Mouse (Mus musculus) embryo, embryonic 11.5 days (tissue): ENCODE data around the gene Gprin1.

Experiments
- DNase-seq: peaks from one replicate; pipeline ENCODE4 v3.0.0-alpha.2; 2012; ENCODE audit warnings: low read depth, low spot score

The Gprin1 gene

DNA sequence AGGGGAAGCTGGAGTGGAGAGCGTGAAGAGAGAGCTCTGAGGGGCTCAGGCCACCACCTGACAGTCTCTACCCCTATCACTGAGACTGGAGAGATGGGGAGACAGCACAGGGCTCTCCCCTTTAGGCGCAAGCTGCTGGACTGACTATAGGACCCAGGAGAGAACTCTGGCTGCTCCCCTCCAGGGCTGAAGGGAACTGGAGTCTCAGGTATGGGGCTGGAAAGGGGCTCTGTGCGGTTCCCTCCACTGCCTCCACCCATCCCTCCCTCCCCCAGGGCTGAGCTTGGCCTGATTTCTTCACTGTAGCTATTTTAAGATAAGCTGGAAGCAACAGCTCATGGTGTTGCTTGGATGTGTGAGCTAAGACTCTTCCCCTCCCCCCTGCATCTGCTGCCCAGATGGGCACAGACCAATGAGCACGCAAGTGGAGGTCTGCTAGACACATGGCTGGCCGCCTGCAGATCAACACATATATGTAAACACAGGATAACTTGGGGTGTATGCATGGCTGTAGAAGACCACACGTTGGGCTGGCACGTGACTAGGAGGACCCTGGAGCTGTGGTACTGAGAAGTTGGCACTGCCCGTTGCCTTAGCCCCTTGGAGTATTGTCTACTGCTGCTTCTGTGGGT is 10.6 kb upstream of the Gprin1 start:
- DNase-seq: no peak

DNA sequence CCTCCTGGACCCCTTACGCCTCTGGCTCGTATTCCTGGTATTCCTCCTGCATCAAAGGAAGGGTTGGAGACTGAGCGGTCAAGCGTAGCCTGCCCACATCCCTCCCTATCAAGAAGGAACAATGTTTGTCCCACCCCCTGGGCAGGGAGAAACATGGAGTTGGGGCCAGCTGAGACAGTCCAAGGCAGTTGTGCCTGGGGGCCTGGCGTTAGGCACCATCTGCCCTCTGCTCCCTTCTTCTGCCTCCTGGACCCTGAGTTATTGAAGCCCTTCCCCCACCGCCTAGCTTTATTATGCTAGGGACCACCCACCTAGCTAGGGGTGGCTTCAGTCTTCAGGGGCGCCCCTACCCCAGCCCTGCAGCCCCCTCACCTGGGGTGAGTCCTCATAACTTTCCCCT is 9.8 kb upstream of the Gprin1 start:
- DNase-seq: no peak

DNA sequence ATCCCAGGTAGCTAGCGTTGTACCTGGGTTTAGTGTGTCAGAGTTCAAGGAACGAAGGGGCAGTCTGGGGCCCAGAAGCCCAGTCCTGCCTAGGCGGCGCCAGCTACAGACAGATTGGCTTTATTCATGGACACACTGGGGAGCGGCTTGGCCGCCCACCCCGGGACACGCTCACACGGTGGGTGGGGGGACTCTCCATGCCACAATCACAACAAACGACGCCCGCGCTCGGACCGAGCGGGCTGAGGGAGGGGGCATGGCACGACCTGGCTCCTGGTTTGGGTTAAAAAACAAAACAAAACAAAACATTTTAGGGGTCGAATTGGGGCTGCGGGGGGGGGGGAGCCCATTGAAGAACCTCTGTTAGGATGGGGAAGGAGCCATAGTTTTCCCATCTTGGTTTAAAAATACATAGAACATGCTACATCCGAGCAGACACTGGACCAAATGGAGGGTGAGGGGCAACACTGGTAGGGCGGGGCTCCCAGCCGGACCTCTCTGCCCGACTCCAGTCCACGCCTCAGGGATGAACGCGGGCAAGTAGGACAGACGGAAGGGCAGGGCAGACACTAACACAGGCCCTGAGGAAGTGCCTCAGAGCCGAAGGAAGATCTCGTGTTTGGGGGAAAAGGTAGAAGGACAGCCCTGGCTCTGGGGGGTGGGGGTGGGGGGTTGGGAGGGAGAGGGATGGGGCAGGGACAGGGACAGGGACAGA is 9.2 kb upstream of the Gprin1 start:
- no peak for DNase-seq

DNA sequence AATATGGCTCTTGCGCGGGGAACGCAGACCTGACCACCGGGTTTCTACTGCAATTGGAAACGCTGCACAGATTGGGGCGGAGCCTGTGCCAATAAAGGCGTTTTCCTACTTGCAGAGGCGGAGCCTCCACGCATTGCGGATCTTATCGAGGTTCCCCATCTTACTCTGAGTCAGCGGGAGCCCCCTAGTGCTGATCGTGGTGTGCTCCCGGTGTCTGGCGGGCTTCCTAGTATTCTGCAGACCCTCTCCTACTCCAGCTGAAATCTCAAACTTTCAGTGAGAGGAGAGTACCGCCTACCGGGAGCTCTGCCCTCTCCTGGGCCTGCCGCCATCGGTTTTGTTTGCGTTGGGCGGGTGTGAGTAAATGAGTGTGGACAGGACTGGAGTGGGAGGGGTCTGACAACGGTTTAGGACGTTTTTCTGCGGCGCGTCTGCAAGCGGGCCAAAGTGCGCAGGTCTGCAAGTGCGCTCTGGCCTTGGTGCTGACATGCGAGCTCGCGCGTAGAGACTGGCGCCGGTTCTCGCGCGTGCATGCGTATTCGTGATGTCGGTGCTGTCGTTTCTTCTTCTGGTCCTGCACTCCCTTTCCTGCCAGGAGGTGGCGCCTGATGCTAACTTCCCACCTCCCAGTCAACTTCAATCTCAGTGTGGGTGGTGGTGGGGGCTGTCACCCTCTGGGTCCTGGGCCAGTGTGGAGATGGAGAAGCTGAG is 8.5 kb upstream of the Gprin1 start:
- DNase-seq: peak; percentile 89

DNA sequence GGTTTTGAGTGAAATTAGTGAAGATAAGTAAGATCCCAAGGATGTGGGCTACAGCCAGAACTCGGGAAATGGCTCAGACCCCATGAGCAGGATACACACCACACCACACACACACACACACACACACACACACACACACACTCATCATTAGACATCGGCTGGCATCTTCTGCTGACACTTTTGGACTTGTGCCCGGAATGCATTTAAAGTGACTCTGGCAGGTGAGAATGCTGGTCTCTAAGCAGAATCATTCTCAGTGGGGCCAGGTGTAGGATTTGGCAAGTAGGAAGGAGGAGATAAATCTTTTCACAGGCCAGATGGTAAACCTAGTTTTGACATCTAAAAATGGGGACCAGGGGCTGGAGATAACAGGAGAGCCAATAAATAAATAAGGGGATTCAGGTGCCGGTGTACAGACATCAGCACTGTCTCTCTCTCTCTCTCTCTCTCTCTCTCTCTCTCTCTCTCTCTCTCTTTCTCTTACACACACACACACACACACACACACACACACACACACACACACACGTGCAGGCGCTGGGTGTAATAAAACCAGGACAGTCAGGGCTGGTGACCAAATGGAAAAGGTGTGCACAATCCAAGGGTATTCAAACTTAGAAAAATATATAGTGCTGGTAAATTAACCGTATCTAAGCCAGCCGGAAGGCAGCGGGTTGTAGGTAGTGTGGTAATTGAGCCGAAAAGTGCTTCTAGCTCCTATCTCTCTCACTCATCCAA is 7.6 kb upstream of the Gprin1 start:
- no peak for DNase-seq

DNA sequence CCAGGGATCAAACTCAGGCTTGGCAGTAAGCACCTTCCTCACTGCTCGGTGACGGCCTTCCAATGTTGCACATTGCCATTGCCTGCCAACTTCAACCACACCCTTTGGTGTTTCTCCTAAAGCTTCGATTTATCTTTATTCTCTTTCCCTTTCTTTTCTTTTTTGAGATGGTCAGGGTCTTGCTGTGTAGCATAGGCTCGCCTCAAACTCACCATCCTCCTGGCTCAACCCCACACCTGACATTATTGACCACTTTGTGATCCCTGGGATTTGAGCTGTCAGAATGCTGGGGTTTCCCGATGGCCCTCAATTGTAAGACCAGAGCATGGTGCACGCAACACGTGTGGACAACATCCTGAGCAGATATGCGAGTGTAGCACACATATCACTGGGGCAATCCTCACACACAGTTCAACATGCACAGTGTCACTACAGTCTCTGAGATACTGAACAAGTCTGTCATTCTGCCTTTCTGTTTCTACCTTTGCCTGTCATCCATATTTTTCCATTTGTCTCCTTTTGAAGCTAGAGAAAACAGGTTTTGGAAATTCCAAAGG is 6.6 kb upstream of the Gprin1 start:
- no peak for DNase-seq

DNA sequence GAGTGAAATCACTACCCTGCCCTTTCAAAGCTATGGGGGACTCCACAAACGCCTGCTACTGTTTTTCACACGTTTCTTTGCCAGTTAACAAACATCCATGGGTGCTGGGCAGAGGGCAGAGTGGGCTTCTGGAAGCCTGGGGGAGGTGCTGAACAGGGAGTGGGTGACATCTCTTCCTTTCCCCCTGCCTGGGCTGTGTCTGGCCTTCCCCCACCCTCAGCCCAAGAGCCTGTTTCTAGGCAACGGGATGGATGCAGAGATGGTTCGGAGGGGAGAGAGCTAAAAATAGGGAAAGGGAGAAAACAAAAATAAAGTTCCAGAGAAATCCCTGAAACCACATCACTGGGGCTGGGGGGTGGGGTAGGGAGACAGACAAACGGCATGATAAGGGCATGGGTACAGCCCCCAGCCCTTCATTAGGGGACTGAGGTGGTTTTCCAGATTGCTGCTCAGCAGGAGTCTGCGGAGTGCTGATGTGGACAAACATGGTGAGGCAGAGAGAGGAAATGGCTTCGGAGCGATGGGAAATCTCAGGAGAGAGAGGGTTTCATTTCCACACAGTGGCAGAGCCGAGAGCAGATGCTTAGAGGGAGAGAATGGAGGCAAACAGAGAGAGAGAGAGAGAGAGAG is 5.6 kb upstream of the Gprin1 start:
- DNase-seq: no peak

DNA sequence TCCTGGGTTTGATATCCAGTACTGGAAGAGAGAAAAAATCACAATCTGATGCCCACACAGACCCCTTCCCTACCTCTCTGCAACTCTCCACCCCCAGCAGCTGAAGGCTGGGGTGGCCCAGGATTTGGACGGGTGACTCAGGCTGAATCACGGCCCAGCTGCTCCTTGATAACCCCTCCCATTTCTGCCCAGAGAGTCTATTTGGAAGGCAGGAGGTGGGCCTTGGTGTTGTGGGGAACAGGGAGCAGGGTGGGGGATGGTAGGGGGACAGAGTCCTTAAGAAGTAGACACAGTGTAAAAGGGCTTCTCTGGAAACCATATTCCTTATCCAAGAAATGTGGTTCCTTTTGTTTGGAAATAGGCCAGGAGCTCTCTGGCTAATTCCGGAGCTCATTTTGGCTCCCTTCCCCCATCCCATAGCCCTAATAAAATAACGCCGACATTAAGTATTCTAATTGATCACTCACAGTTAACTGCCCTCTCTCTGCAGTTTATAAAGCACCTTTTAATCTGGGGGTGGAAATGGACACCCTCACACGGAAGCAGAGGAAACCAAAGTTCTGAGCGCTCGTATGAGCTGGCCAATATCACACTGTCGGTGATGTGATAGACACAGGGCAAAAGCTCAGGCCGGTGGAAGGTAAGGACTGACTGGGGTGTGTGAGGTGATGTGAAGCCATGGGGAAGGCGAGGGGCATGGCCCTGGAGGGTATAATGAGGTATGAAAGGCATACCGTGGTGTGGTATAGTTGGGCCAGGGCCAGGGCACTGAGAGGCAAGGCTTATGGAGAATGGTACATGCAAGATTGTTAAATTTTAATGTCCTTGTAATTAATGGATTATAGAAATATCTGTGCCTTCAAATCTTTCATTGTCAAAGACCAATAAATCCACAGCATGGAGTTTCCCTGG is 4.8 kb upstream of the Gprin1 start:
- DNase-seq: no peak

DNA sequence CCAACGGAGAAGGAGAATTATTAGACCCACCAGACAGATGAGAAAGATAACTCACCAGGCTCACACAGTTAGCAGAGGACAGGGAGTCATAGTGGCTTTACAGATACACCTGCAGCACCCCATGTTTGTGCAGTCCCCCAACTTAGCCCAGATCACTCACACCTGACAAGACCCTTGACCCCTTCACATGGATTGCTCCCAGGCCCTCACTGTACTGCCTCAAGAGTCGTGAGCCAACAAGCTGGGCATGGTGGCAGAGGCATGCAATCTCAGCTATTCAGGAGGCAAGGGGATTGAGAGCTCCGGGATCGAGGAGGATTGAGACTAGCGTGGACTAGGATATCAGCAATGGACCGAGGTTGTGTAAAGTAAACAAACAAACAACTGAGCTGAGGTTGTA is 4.1 kb upstream of the Gprin1 start:
- DNase-seq: no peak

DNA sequence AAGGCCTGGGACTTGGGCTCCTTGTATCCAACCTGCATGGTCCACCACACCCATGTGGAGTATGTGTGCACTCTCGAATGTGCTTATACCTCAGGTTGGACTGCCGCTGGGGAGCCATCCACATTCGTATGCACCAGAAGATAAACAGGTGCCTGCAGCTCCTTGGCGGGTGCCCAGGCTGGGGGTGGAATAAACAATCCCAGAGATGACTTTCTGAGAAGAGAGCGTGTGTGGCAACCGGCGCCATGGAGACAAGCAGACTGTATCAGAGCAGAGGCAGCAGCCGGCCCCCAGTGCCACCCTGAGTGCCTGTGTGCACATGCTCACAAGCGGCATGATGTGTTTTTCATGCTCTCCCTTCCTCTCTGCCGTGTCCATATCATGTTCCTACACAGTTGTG is 3.0 kb upstream of the Gprin1 start:
- DNase-seq: no peak

DNA sequence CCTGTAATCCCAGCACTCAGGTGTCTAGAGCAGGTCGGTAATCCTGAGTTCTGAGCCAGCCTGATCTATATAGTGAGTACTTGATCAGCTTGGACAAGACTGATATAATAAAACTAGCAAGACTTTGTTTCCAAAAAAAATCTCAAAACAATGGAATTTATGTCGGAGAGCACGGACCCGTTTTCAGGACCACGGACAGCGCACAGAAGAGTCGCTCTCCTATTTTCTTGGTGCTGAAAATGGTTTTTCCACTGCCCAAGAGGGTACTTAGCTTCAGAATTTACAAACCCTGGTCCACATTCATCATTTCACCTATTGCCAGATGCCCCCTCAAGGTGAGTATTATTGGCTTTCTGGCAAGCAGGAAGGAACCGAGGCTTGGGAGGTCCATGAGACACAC is 1.0 kb upstream of the Gprin1 start:
- no peak for DNase-seq

DNA sequence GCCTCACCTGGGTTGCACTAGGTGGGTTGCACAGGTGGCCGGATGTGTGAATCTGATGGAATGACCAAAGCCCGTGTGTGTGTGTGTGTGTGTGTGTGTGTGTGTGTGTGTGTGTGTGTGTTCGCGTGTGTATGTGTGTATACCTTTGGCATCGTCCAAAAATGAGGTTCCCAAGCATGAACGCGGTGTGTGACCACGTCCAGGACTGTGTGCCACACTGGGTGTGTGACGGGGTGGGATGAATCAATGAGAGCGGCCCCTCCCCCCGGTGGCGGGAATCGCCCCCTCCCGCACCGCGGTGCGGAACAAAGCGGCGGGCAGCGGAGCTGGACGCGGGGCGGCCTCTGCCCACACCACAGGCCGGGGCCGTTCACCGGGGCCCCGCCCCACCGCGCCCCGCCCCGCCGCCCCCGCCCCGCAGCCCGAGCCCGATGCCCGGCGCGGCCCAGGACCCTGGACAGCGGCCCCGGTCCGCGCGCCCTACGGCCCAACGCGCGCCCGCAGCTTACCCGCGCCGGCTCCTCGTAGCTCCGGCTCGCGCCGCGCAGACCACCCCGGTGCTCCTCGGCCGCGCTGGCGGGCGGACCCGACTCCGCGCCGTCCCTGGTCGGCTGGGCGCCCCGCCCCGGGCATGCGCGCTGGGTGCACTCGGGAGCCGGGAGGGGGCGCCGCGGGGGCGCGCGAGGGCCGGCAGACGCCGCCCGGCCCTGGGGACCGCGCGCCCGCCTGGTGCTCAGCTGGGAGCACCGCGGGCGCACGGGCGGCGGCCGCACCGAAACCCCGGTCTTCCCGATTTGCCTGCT is 412 bp downstream of the Gprin1 start:
- DNase-seq: no peak

DNA sequence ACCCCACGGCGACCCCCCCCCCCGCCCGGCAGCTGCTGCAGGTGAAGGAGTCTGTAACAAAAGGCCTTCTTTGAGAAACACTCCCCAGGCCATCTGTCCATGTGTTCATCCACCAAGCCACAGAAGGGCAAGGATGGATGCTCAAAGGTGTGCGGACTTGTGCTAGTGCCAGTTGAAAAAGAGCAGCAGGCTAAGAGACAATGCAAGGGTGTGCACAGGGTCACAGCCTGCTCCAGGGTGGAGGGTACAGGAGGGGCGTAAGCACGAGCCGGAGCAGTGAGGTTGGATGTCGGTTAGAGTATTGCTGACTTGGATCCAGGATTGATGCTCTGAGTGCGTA is 983 bp downstream of the Gprin1 start:
- DNase-seq: no peak

DNA sequence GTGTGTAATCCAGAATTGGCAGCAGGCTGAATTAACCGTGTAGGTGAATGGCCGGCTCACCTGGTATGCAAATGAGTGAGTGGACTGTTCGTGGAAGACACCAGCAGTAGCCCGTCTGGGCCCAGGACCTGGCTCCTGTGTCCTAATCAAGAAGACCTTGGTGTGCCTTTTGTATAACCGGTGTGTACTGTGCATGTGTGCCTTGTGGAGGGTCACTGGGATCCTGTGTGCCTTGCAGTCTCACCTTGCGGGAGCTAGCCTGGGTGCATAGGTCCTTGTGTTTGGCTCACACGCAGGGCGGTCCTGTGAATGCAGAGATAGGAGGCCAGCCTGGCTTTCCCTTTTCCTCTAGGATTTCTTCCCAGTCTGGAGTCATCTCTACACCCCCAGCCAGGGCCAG is 1.5 kb downstream of the Gprin1 start:
- DNase-seq: no peak

DNA sequence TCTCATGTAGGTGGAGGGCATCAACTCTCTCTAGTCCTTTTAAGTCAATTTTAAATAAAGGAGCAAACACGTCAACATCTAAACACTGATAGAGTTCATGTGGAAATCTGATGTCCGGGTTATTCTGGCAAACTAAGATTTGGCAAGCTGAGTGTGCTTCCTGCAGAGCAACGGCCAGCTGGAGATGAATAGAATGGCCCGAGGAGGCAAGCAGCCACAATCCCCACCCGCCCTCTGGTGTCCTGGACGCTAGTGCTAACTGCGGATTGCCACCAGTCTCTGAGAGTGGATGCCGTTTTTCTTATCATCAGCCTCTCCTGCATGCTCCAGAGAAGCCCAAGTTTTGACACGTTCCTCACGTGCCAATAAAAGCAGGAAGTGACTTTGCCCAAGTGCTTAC is 2.8 kb downstream of the Gprin1 start:
- no peak for DNase-seq

DNA sequence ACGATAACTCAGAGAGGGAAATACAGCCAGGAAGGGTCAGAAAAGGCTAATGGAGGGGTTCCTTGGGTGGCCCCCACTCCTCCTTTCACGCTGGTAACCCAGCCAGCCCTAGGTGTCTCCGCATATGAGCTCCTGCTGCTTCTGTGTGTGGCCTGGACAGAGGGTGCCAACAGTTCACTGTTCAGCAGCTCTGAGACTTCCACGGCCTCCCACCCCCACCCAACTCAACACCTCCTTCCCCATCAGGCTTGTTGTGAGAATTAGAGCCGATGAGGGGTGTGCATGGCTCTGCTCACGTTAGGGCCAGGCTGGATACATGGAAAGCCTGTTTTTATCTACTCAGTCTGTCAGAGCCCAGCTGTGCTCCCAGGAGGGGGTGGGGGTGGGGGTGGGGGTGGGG is 3.6 kb downstream of the Gprin1 start:
- no peak for DNase-seq

DNA sequence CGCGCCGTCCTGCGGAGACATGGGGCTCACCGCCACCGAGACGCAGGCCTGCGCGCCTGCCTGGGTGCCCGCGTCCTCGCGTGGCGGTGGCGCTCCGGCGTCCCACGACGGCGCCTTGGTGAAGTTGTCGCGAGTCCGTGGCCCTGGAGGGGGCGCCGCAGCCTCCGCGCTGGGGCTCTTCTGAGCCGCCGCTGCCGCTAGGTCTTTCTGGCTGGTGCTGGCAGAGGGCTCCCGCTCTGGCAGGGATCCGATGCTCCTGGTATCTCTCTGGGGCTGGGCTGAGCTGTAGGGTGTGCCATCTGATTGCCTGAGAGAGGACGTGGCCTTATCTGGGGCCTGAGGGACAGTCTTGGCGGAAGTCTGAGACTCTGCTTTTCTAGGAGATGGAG is 11.5 kb downstream of the Gprin1 start:
- no peak for DNase-seq

DNA sequence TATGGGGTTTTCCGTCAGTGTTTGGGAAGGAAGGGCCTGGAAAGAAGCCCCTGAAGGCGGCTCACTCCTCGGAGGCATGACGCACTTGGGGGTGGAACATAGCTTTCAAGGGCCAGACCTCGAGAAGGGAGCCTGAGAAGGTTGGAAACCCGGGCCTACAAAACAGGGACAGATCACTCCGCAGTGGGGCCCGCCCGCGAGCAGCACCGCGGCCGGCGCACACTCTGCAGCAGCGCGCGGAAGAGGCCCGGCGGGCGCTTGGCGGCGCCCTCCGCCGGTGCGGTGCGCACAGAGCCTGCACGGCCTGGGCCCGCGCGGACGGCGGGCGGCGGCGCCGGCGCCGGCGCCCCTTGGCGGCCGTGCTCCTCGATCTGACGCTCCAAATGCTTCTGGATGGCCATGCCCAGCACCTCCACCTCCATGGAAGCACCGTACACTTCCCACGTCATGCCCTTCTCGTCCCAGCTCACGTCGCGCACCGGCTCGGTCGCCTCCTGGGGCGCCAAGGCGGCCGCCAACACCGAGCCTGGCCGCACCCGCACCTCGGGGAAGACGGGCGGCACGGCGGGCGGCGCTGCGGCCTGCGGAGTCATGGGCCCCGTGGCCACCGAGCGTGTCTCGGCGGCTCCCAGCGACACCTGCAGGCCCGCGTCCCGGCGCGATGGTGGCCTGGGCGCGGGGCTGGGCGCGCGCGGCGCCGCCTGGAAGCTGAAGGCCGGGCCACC is 12.0 kb downstream of the Gprin1 start:
- no peak for DNase-seq

DNA sequence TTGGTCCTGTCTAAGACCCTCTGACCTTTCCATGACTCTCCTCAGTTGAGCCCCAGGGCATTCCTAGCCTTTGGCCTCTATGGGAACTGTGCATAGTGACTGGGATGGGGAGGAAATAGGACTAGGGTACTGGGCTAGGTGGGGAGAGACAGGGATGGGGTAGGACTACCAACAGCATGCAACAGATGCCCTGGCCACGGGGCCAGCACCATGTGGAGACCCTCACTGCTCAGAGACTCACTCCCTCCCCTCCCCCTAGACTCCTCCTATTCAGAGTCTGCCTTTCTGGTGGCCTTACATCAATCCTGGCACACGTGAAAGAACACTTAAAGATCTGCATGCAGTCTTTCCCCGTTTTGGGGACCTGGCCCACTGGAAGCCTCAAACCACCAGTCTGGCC is 12.7 kb downstream of the Gprin1 start:
- DNase-seq: no peak
